Mouse (Mus musculus): ENCODE results near the gene Cntnap5b.

- no peak for TF ChIP-seq POLR2A (IDR thresholded peaks at IDR 0.05; ENCODE audit: borderline replicate concordance, low read depth, low read length)
- TF ChIP-seq CTCF (IDR thresholded peaks at IDR 0.05; ENCODE audit: low read depth, low read length), result no peak
Observed at GRCm38 (mm10) chr1:100416658-100417224, 644.2 kb downstream of the Cntnap5b start.
